Mouse (Mus musculus) kidney, postnatal 36 days (tissue): ENCODE results near the gene Mfap1b.

Experiments
- DNase-seq, 2 experiments: peaks; one replicate each; pipeline ENCODE4 v3.0.0; 2021 to 2022; ENCODE audit warnings: mixed read lengths in 2 of 2

Gene Mfap1b

DNA sequence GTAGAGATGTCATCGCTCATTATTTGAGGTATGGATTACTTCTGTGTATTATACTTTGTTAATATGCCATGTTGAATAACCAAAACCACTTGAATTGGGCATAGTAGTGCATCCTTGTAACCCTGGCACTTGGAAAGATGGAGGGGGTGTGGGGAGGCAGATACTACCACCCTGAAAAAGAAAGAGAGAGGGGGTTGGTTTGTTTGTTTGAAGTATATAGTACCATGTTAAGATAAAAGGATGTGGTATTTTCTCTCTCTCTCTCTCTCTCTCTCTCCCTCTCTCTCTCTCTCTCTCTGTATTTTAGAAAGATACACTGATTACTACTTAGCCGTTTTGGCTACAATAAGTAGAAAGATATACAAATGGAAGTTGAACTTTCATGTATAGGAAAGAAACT is 48.0 kb downstream of the Mfap1b start:
- no peak for DNase-seq

DNA sequence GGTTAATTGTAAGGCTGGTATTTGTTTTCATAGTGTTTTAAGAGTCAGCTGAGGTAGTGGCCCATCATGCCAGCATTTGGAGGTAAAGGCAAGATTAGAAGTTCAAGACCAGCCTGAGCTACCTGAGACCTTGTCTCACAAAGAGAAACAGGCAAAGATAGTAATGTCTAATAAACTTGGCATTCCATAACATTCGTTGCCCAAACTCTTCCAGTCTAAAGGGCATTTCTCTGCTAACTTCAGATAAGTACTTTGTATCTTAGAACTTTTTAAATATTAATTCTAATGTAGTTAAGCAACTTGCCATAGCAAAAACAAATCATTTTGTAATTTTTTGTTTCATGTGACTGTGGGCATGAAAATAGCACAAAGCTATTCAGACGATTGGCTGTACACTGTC is 50.7 kb downstream of the Mfap1b start:
- no peak for DNase-seq

DNA sequence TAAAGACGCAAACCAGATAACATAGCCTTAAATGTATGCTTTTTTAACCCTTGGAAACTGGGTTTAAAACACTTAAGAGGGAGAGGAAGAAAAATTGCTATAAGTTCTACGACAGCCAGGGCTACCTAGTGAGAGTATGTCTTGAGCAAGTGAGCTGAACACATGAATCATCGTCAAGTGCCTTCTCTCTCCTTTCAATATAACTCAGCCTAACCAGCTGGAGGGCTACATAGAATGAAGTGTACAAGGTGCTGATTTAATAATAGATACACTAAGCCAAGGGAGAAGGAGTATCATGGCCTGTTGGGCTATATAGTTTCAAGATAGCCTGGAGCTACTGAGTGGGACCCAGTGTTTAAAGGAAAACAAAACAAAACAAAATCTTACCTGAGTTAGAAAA is 55.4 kb downstream of the Mfap1b start:
- no peak for DNase-seq

GRCm38 (mm10) chr2:121416356-121416755 is 57.5 kb downstream of the Mfap1b start:
- peak in 1 of 2 experiments; percentile 9 for DNase-seq

GRCm38 (mm10) chr2:121415591-121415990 is 58.3 kb downstream of the Mfap1b start:
- DNase-seq: no peak

- no peak for DNase-seq
These were observed 58.8 kb downstream of the Mfap1b start for GRCm38 (mm10) chr2:121415103-121415502.

DNA sequence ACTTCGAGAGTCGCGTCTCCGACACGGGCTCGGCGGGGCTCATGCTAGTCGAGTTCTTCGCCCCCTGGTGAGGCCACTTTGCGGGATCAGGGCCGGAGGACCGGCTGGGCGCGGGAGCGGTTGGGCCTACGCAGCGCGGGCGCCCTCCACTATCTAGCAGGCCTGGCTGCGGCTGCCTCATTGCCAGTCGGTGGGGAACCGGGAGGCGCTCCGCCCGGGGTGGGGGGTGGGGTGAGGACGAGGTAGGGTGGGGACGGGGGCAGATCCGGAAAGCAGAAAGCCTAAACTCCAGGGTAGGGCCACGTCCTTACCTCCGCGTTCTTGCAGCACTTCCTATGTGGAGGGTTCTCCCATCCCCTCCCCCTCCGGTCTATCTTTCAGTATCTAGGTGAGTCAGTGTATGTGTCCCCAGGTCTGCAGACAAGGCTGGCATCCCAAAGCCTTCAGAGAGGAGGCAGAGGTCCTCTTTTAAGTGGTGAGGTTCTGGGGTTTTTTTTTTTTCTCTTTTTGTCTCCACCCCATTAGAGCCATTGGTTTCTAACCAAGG is 59.7 kb downstream of the Mfap1b start:
- DNase-seq: peak; percentile 52 to 59

DNA sequence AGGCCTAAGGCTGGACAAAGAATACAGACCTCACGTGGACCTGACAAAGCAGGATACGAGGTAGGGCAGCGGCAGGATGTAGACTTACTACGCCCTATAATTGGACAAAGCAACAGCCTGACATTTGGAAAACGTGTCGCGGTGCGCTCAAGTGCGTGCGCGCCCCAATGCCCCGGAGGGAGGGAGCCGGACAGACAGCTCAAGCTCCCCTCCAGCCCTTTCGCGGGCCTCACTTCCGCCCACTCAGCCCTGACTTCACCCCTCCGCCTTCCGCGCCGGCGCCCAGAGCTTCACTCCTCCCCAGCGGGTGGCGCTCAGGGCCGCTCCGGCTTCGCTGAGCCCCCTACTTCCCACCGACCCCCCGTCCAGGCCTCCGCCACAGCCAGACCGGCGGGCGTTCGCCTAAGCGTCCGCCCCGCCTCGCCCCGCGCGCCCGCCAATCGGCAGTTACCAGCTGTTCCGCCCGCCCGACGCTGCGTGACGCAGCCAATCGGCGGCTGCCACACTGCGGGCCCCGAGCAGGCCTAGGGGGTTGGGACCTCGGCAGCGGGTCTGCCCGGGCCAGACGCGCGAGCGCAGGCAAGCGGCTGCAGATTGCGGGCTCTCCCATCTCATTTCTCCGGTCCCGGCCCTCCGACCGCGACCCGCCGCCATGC is 60.4 kb downstream of the Mfap1b start, which contains the start of the genes Pdia3 and Catsper2:
Gene Pdia3, plus strand, starts transcription at position 389 of the 656 bp plus-strand sequence.
Gene Catsper2, minus strand, starts transcription at position 406 of the 656 bp plus-strand sequence.
- peak; percentile 97 to 98 for DNase-seq

DNA sequence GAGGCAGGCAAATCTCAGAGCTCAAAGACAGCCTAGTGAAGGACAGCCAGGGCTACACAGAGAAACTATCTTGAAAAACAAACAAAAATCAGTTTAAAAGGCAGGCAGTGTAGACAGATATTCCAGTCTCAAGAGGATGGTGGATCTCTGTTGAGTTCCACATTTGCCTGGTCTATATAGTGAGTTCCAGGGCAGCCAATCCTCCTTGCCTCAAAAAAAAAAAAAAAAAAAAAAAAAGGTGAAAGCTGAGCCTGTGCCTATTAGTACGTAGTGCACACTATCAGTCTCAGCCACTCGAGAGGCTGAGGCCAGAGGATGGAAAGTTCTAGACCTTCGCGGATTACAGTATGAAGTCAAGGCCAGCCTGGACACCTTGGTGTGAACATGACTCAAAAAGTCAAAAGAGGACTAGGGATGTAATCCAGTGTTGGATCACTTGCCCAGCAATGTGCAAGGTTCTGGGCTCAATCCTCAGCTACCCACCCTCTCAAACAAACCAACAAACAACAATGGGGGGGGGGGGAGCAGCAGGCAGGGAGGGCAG is 61.0 kb downstream of the Mfap1b start:
- DNase-seq: peak in 1 of 2 experiments; percentile 31
